Mouse (Mus musculus): ENCODE measurements around the gene Plekha8. TPM values are rescaled to one million over a fixed set of nuclear protein-coding genes. Genes with fewer than 3 reads are reported as not detected.

Gene Plekha8
- polyA plus RNA-seq, 2 experiments = 1.7 to 2.6 TPM

- 82% methylated on average over 3 of the region's 3 CpGs for WGBS (ENCODE audit: insufficient replicate concordance)
- TF ChIP-seq CTCF (IDR thresholded peaks at IDR 0.05; ENCODE audit: low read depth) (no peak), EP300 (IDR thresholded peaks at IDR 0.05; ENCODE audit: low read depth) (no peak)
- no peak overlapping the region for H3K9ac ChIP-seq (replicated peaks)
- ATAC-seq (ENCODE audit: insufficient read depth) = no peak
- no peaks in the 10 kb centered on the region for H3K36me3 ChIP-seq (replicated peaks; ENCODE audit: control insufficient read depth, insufficient read depth, low read depth)
- no peak overlapping the region for H3K4me3 ChIP-seq (ENCODE audit: insufficient read depth in 1 of 2, low read depth in 2 of 2, low read length in 2 of 2)
- no peak overlapping the region for H3K4me2 ChIP-seq (ENCODE audit: low read depth)
- no peaks in the 10 kb centered on the region for H3K9me3 ChIP-seq (ENCODE audit: control insufficient read depth, low read length)
- DNase-seq (ENCODE audit: low read depth in 3 of 3, low spot score in 3 of 3) = no peak
- no peaks in the 10 kb centered on the region for H3K27me3 ChIP-seq (ENCODE audit: control insufficient read depth, insufficient read depth, low read length)
- H3K4me1 ChIP-seq (replicated peaks; ENCODE audit: control insufficient read depth in 2 of 2, insufficient read depth in 2 of 2, low read length in 1 of 2) = no peaks in the 10 kb centered on the region
- no peak overlapping the region for H3K27ac ChIP-seq
These were observed 45.0 kb downstream of the Plekha8 start for GRCm38 (mm10) chr6:54639877-54640276.

DNA sequence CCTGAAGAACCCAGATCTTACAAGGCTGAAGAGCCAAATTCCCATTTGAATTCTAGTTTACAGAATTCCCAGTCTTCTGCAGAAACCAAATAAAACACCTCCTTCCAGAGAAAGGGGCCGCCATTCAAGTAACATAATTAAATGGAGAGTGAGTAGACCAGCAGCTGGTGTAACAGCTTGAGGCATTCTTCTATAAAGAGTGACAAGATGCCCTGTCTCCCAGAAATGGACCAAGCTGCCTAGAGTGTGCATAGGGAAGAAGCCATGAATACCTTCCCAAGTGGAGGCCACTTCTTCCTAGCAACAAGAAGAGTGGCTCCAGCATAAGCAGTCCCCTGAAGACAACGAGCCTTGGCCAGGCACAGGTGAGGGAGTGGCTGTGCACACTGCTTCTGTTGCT is 47.0 kb downstream of the Plekha8 start:
- Histone ChIP-seq H3K4me2 (ENCODE audit: low read depth) (no peak overlapping the region), H3K36me3 (replicated peaks; ENCODE audit: control insufficient read depth, insufficient read depth, low read depth) (no peaks in the 10 kb centered on the region), H3K9ac (replicated peaks) (no peak overlapping the region), H3K27ac (no peak overlapping the region), H3K4me3 (ENCODE audit: insufficient read depth in 1 of 2, low read depth in 2 of 2, low read length in 2 of 2) (no peak overlapping the region), H3K9me3 (ENCODE audit: control insufficient read depth, low read length) (no peaks in the 10 kb centered on the region), H3K4me1 (replicated peaks; ENCODE audit: control insufficient read depth in 2 of 2, insufficient read depth in 2 of 2, low read length in 1 of 2) (no peaks in the 10 kb centered on the region), H3K27me3 (ENCODE audit: control insufficient read depth, insufficient read depth, low read length) (no peaks in the 10 kb centered on the region)
- no peak for TF ChIP-seq CTCF (IDR thresholded peaks at IDR 0.05; ENCODE audit: low read depth)
- TF ChIP-seq EP300 (IDR thresholded peaks at IDR 0.05; ENCODE audit: low read depth) = no peak
- WGBS (ENCODE audit: insufficient replicate concordance) = 64% methylated on average over 2 of the region's 2 CpGs
- DNase-seq (ENCODE audit: low read depth in 3 of 3, low spot score in 3 of 3) (no peak), ATAC-seq (ENCODE audit: insufficient read depth) (no peak)

DNA sequence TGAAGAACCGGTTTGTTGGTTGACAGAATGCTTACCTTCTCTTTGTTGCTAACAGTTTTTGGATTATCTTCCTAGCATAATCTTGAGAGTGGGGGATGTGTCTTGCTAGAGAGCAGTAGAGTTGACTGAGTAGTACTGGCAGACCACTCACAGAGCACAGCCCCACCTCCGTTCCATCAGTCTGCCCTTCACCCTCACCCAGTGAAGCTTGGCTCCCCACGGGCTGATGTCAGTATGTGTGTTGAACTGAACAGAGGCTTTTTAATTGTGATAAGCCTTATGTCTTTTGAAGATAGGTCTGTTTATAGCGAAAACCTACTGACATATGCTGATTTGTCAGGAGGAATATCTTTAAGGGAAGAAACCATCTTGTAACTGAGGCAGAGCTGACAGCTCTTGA is 48.3 kb downstream of the Plekha8 start:
- 0 out of 2 replicates have a peak, but pooled peaks have one; percentile 41 for ATAC-seq (ENCODE audit: insufficient read depth)

DNA sequence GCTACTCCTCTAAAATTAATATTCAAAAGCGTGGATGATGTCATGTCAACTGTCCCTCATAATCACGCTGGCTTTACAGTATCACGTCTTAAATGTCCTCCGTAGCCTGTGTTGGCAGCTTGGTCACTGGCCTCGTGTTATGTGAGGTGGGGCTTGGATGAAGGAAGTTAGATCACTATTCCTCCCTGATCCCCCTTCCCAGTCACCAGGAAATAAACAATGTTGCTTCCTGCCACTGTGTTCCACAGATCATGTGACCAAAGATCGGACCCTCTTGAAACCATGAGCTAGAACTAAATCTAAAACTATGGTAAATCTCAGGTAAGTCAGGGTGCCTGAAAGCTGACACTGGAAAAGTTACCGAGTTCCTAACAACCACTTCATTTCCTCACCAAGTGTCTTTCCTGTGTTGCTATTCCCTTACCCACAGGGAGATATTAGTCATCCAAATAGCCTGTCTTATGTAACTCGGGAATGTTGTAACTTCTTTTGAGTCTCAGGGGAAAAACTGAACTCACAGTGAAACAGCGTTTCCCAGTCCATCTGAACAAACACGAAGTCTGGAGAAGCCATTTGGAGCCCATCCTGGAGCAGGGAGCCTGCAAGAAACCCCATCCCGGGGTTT is 60.7 kb downstream of the Plekha8 start:
- TF ChIP-seq CTCF (IDR thresholded peaks at IDR 0.05; ENCODE audit: low read depth) (no peak), EP300 (IDR thresholded peaks at IDR 0.05; ENCODE audit: low read depth) (no peak)
- 55% methylated on average over 11 of the region's 11 CpGs for WGBS (ENCODE audit: insufficient replicate concordance)

More for the DNA sequence above, 48.3 kb downstream of the Plekha8 start:
- Histone ChIP-seq H3K4me3 (ENCODE audit: insufficient read depth in 1 of 2, low read depth in 2 of 2, low read length in 2 of 2) (no peak overlapping the region), H3K9me3 (ENCODE audit: control insufficient read depth, low read length) (no peaks in the 10 kb centered on the region), H3K4me2 (ENCODE audit: low read depth) (no peak overlapping the region), H3K4me1 (replicated peaks; ENCODE audit: control insufficient read depth in 2 of 2, insufficient read depth in 2 of 2, low read length in 1 of 2) (no peaks in the 10 kb centered on the region), H3K27me3 (ENCODE audit: control insufficient read depth, insufficient read depth, low read length) (no peaks in the 10 kb centered on the region), H3K9ac (replicated peaks) (no peak overlapping the region), H3K27ac (no peak overlapping the region), H3K36me3 (replicated peaks; ENCODE audit: control insufficient read depth, insufficient read depth, low read depth) (no peaks in the 10 kb centered on the region)
- WGBS (ENCODE audit: insufficient replicate concordance) = 33% methylated on average over 4 of the region's 4 CpGs
- TF ChIP-seq CTCF (IDR thresholded peaks at IDR 0.05; ENCODE audit: low read depth) (no peak), EP300 (IDR thresholded peaks at IDR 0.05; ENCODE audit: low read depth) (no peak)
- DNase-seq (ENCODE audit: low read depth in 3 of 3, low spot score in 3 of 3) = no peak

GRCm38 (mm10) chr6:54657861-54658260 is 63.0 kb downstream of the Plekha8 start:
- H3K4me2 ChIP-seq (ENCODE audit: low read depth) = no peak overlapping the region
- no peak overlapping the region for H3K27ac ChIP-seq
- TF ChIP-seq EP300 (IDR thresholded peaks at IDR 0.05; ENCODE audit: low read depth) (no peak), CTCF (IDR thresholded peaks at IDR 0.05; ENCODE audit: low read depth) (no peak)
- no peaks in the 10 kb centered on the region for H3K27me3 ChIP-seq (ENCODE audit: control insufficient read depth, insufficient read depth, low read length)
- no peaks in the 10 kb centered on the region for H3K9me3 ChIP-seq (ENCODE audit: control insufficient read depth, low read length)
- WGBS (ENCODE audit: insufficient replicate concordance) = 80% methylated on average over 6 of the region's 6 CpGs
- DNase-seq (ENCODE audit: low read depth in 3 of 3, low spot score in 3 of 3) (no peak), ATAC-seq (ENCODE audit: insufficient read depth) (no peak)
- H3K4me3 ChIP-seq (ENCODE audit: insufficient read depth in 1 of 2, low read depth in 2 of 2, low read length in 2 of 2) = no peak overlapping the region
- no peaks in the 10 kb centered on the region for H3K36me3 ChIP-seq (replicated peaks; ENCODE audit: control insufficient read depth, insufficient read depth, low read depth)
- no peak overlapping the region for H3K9ac ChIP-seq (replicated peaks)
- no peaks in the 10 kb centered on the region for H3K4me1 ChIP-seq (replicated peaks; ENCODE audit: control insufficient read depth in 2 of 2, insufficient read depth in 2 of 2, low read length in 1 of 2)

More for the DNA sequence above, 60.7 kb downstream of the Plekha8 start:
- Histone ChIP-seq H3K9ac (replicated peaks) (no peak overlapping the region), H3K27ac (no peak overlapping the region), H3K4me3 (ENCODE audit: insufficient read depth in 1 of 2, low read depth in 2 of 2, low read length in 2 of 2) (no peak overlapping the region), H3K27me3 (ENCODE audit: control insufficient read depth, insufficient read depth, low read length) (no peaks in the 10 kb centered on the region), H3K4me1 (replicated peaks; ENCODE audit: control insufficient read depth in 2 of 2, insufficient read depth in 2 of 2, low read length in 1 of 2) (no peaks in the 10 kb centered on the region), H3K4me2 (ENCODE audit: low read depth) (no peak overlapping the region), H3K9me3 (ENCODE audit: control insufficient read depth, low read length) (no peaks in the 10 kb centered on the region), H3K36me3 (replicated peaks; ENCODE audit: control insufficient read depth, insufficient read depth, low read depth) (no peaks in the 10 kb centered on the region)
- ATAC-seq (ENCODE audit: insufficient read depth) = no peak
- no peak for DNase-seq (ENCODE audit: low read depth in 3 of 3, low spot score in 3 of 3)

Measured in liver, embryonic 14.5 days (tissue).